Mouse (Mus musculus) urinary bladder, postnatal 25 days (tissue): Measurements from ENCODE around the gene Olfr1058.
"Not testable (repeated sequence)": the region's sequence is repeated elsewhere in the genome, so short reads cannot be mapped to it uniquely, and the experiment has no call there.

Source experiments
- DNase-seq: peaks from one replicate; pipeline ENCODE4 v3.0.0; 2022; ENCODE audit warnings: low spot score

Olfr1058 gene

GRCm38 (mm10) chr2:86388461-86388860 lies at the start of gene Olfr1058:
TSS of gene Olfr1058 (minus strand) at chr2:86388561.
- not testable (repeated sequence) for DNase-seq

- not testable (repeated sequence) for DNase-seq
Measured at GRCm38 (mm10) chr2:86428511-86428910, 40.1 kb upstream of the Olfr1058 start.

- DNase-seq: not testable (repeated sequence)
Measured at GRCm38 (mm10) chr2:86426649-86427048, 38.3 kb upstream of the Olfr1058 start, which contains the start of gene Olfr1062. TSS of gene Olfr1062 (minus strand) at chr2:86426749.

- DNase-seq: no peak
Measured at GRCm38 (mm10) chr2:86413950-86414349, 25.6 kb upstream of the Olfr1058 start, which contains the start of gene Olfr1061. TSS of gene Olfr1061 (minus strand) at chr2:86414050.

GRCm38 (mm10) chr2:86395114-86395513 lies 6.8 kb upstream of the Olfr1058 start:
- DNase-seq: no peak

GRCm38 (mm10) chr2:86378293-86378692 lies 10.1 kb downstream of the Olfr1058 start, which contains the start of gene Olfr1057:
TSS of gene Olfr1057 (minus strand) at chr2:86378393.
- DNase-seq: no peak

- not testable (repeated sequence) for DNase-seq
Measured at GRCm38 (mm10) chr2:86366342-86366741, 22.0 kb downstream of the Olfr1058 start.

- DNase-seq: no peak
Measured at GRCm38 (mm10) chr2:86362369-86362768, 26.0 kb downstream of the Olfr1058 start, which contains the start of gene Olfr1056. TSS of gene Olfr1056 (minus strand) at chr2:86362469.

GRCm38 (mm10) chr2:86351751-86352150 lies 36.6 kb downstream of the Olfr1058 start:
- not testable (repeated sequence) for DNase-seq

- no peak for DNase-seq
Measured at GRCm38 (mm10) chr2:86350184-86350583, 38.2 kb downstream of the Olfr1058 start, which contains the start of gene Olfr1055. TSS of gene Olfr1055 (minus strand) at chr2:86350284.

GRCm38 (mm10) chr2:86335333-86335732 lies 53.0 kb downstream of the Olfr1058 start, which contains the start of gene Olfr1054:
TSS of gene Olfr1054 (minus strand) at chr2:86335433.
- no peak for DNase-seq
